Mouse (Mus musculus) CH12.LX (cell line): ENCODE data around the gene Itk. TPM values are rescaled to one million over a fixed set of nuclear protein-coding genes. Genes with fewer than 3 reads are reported as not detected.

Source experiments
- DNase-seq: peaks from one replicate; pipeline ENCODE4 v3.0.0-alpha.2; 2013; ENCODE audit errors: extremely low read depth
- H3K27ac ChIP-seq: 2 replicates; pipeline ENCODE4 v1.5.1; 2012; ENCODE audit warnings: low read depth, mild to moderate bottlenecking, control low read depth, moderate library complexity; ENCODE audit not compliant: insufficient read depth
- H3K27me3 ChIP-seq: replicated peaks from 2 replicates; pipeline ENCODE3; 2012; ENCODE audit warnings: inconsistent platforms
- H3K36me3 ChIP-seq, 2 experiments: replicated peaks in 1 of 2; 2 replicates each; pipeline versions ENCODE3 to v1.6.1; 2012; ENCODE audit warnings: inconsistent platforms in 1 of 2, low read length in 1 of 2, mild to moderate bottlenecking in 1 of 2, mixed read lengths in 1 of 2, moderate library complexity in 1 of 2; ENCODE audit not compliant: control insufficient read depth in 1 of 2, insufficient read depth in 1 of 2
- H3K4me1 ChIP-seq, 2 experiments: 2 replicates each; pipeline ENCODE4 v1.6.1; 2012; ENCODE audit warnings: inconsistent platforms in 1 of 2, moderate library complexity in 1 of 2; ENCODE audit not compliant: insufficient read depth in 2 of 2, control insufficient read depth in 1 of 2
- H3K4me2 ChIP-seq: 2 replicates; pipeline ENCODE4 v1.6.1; 2012; ENCODE audit warnings: low read depth, mild to moderate bottlenecking, control low read depth; ENCODE audit not compliant: poor library complexity, insufficient read depth, severe bottlenecking
- H3K4me3 ChIP-seq, 3 experiments: fragments of 150-350 bp in 1 of 3; sonication (generic) in 1 of 3; replicated peaks in 1 of 3; 2 replicates each; pipeline versions ENCODE3 to v1.5.1; 2011 to 2012; ENCODE audit warnings: low read depth in 2 of 3, low read length in 2 of 3, mild to moderate bottlenecking in 2 of 3, moderate library complexity in 2 of 3, control low read depth in 1 of 3, improper control_type of control experiment in 1 of 3, inconsistent platforms in 1 of 3, mixed read lengths in 1 of 3; ENCODE audit not compliant: poor library complexity in 1 of 3
- H3K79me2 ChIP-seq: replicated peaks from 2 replicates; pipeline ENCODE4 v1.6.1; 2012; ENCODE audit warnings: mild to moderate bottlenecking, moderate library complexity; ENCODE audit not compliant: control insufficient read depth, poor library complexity, insufficient read depth, severe bottlenecking; ENCODE audit errors: extremely low read depth
- H3K9ac ChIP-seq: 2 replicates; pipeline ENCODE4 v1.6.1; 2012; ENCODE audit warnings: low read depth, mild to moderate bottlenecking, control low read depth, moderate library complexity; ENCODE audit not compliant: insufficient read depth
- H3K9me3 ChIP-seq: replicated peaks from 2 replicates; pipeline ENCODE3; 2012; ENCODE audit warnings: low read length, inconsistent platforms, mixed read lengths
- BHLHE40 ChIP-seq: IDR thresholded peaks from 2 replicates; pipeline ENCODE4 v1.6.1; 2011; ENCODE audit warnings: mild to moderate bottlenecking, low read depth, low read length, improper control_type of control experiment
- CHD2 ChIP-seq: IDR thresholded peaks from 2 replicates; pipeline ENCODE4 v1.6.1; 2011; ENCODE audit warnings: low read length, improper control_type of control experiment
- CTCF ChIP-seq, 2 experiments: IDR thresholded peaks in 1 of 2; conservative IDR thresholded peaks in 1 of 2; 2 replicates each; pipeline ENCODE4 v1.5.1; 2011 to 2012; ENCODE audit warnings: low read depth in 2 of 2, low read length in 2 of 2, improper control_type of control experiment in 1 of 2, inconsistent platforms in 1 of 2, mild to moderate bottlenecking in 1 of 2, moderate library complexity in 1 of 2
- E2F4 ChIP-seq: IDR thresholded peaks from 2 replicates; pipeline ENCODE4 v1.6.1; 2011; ENCODE audit warnings: low read depth, low read length, improper control_type of control experiment; ENCODE audit not compliant: insufficient replicate concordance
- GABPA ChIP-seq: IDR thresholded peaks from 2 replicates; pipeline ENCODE4 v1.6.1; 2012; ENCODE audit warnings: low read depth, low read length, improper control_type of control experiment, inconsistent platforms; ENCODE audit not compliant: insufficient replicate concordance
- HCFC1 ChIP-seq: IDR thresholded peaks from 2 replicates; pipeline ENCODE4 v1.6.1; 2012; ENCODE audit warnings: low read depth, mild to moderate bottlenecking, inconsistent platforms, low read length, improper control_type of control experiment
- IRF4 ChIP-seq: IDR thresholded peaks from 2 replicates; pipeline ENCODE4 v1.6.1; 2014; ENCODE audit warnings: low read depth, mild to moderate bottlenecking, inconsistent platforms, low read length, improper control_type of control experiment
- JUN ChIP-seq: IDR thresholded peaks from 2 replicates; pipeline ENCODE4 v1.6.1; 2011; ENCODE audit warnings: low read depth, mild to moderate bottlenecking, low read length, improper control_type of control experiment, moderate library complexity; ENCODE audit not compliant: insufficient read depth
- KAT2A ChIP-seq: IDR thresholded peaks from 2 replicates; pipeline ENCODE4 v1.6.1; 2012; ENCODE audit warnings: low read length, improper control_type of control experiment, inconsistent platforms; ENCODE audit not compliant: insufficient replicate concordance
- MAX ChIP-seq: IDR thresholded peaks from 2 replicates; pipeline ENCODE4 v1.6.1; 2011; ENCODE audit warnings: low read length, improper control_type of control experiment
- MAZ ChIP-seq: IDR thresholded peaks from 2 replicates; pipeline ENCODE4 v1.6.1; 2012; ENCODE audit warnings: low read depth, mild to moderate bottlenecking, inconsistent platforms, low read length, improper control_type of control experiment, moderate library complexity
- MEF2A ChIP-seq: IDR thresholded peaks from 2 replicates; pipeline ENCODE4 v1.6.1; 2014; ENCODE audit warnings: low read depth, mild to moderate bottlenecking, inconsistent platforms, low read length, improper control_type of control experiment, borderline replicate concordance
- MXI1 ChIP-seq: IDR thresholded peaks from 2 replicates; pipeline ENCODE4 v1.6.1; 2011; ENCODE audit warnings: mild to moderate bottlenecking, low read depth, low read length, improper control_type of control experiment
- MYC ChIP-seq: IDR thresholded peaks from 2 replicates; pipeline ENCODE4 v1.6.1; 2011; ENCODE audit warnings: low read depth, mild to moderate bottlenecking, improper control_type of control experiment, low read length
- NELFE ChIP-seq: IDR thresholded peaks from 2 replicates; pipeline ENCODE4 v1.6.1; 2011; ENCODE audit warnings: low read depth, low read length, improper control_type of control experiment
- POLR2A ChIP-seq: IDR thresholded peaks from 2 replicates; pipeline ENCODE4 v1.6.1; 2011; ENCODE audit warnings: low read depth, mild to moderate bottlenecking, improper control_type of control experiment, low read length
- POLR2AphosphoS2 ChIP-seq: IDR thresholded peaks from 2 replicates; pipeline ENCODE4 v1.6.1; 2011; ENCODE audit warnings: low read depth, low read length, improper control_type of control experiment
- RAD21 ChIP-seq: IDR thresholded peaks from 2 replicates; pipeline ENCODE4 v1.6.1; 2011; ENCODE audit warnings: low read depth, mild to moderate bottlenecking, low read length, improper control_type of control experiment, moderate library complexity
- RCOR1 ChIP-seq: conservative IDR thresholded peaks from 2 replicates; pipeline ENCODE4 v1.6.1; 2012; ENCODE audit warnings: low read depth, mild to moderate bottlenecking, inconsistent platforms, low read length, improper control_type of control experiment
- SIN3A ChIP-seq: IDR thresholded peaks from 2 replicates; pipeline ENCODE4 v1.6.1; 2012; ENCODE audit warnings: low read length, improper control_type of control experiment, inconsistent platforms
- SMC3 ChIP-seq: IDR thresholded peaks from 2 replicates; pipeline ENCODE4 v1.6.1; 2011; ENCODE audit warnings: low read depth, low read length, improper control_type of control experiment
- TBP ChIP-seq: conservative IDR thresholded peaks from 2 replicates; pipeline ENCODE4 v1.6.1; 2011; ENCODE audit warnings: low read depth, low read length, improper control_type of control experiment
- TCF12 ChIP-seq: IDR thresholded peaks from 2 replicates; pipeline ENCODE4 v1.6.1; 2014; ENCODE audit warnings: low read depth, mild to moderate bottlenecking, inconsistent platforms, low read length, improper control_type of control experiment
- UBTF ChIP-seq: IDR thresholded peaks from 2 replicates; pipeline ENCODE4 v1.6.1; 2012; ENCODE audit warnings: low read depth, mild to moderate bottlenecking, inconsistent platforms, low read length, improper control_type of control experiment, moderate library complexity
- USF1 ChIP-seq: IDR thresholded peaks from 2 replicates; pipeline ENCODE4 v1.6.1; 2014; ENCODE audit warnings: low read depth, mild to moderate bottlenecking, inconsistent platforms, low read length, improper control_type of control experiment
- USF2 ChIP-seq: conservative IDR thresholded peaks from 2 replicates; pipeline ENCODE4 v1.6.1; 2011; ENCODE audit warnings: low read depth, low read length, improper control_type of control experiment
- ZC3H11A ChIP-seq: IDR thresholded peaks from 2 replicates; pipeline ENCODE4 v1.6.1; 2012; ENCODE audit warnings: low read depth, mild to moderate bottlenecking, inconsistent platforms, low read length, improper control_type of control experiment
- ZKSCAN1 ChIP-seq: IDR thresholded peaks from 2 replicates; pipeline ENCODE4 v1.6.1; 2012; ENCODE audit warnings: low read depth, inconsistent platforms, low read length, improper control_type of control experiment, borderline replicate concordance
- ZMIZ1 ChIP-seq: IDR thresholded peaks from 2 replicates; pipeline ENCODE4 v1.6.1; 2012; ENCODE audit warnings: low read depth, mild to moderate bottlenecking, inconsistent platforms, low read length, improper control_type of control experiment
- ZNF384 ChIP-seq: IDR thresholded peaks from 2 replicates; pipeline ENCODE4 v1.6.1; 2012; ENCODE audit warnings: low read depth, low read length, improper control_type of control experiment, inconsistent platforms
- dilution Hi-C: fragments of 300-500 bp; cut with MboI; formaldehyde crosslinking; loops from 2 replicates; pipeline ENCODE4 v1.14.3; 2020; ENCODE audit warnings: low sequenced_read_pairs; ENCODE audit not compliant: extremely low pct_unique_long_range_greater_than_20kb, extremely low pct_ligation_motif_present
- in situ Hi-C: fragments of 300-500 bp; cut with MboI; formaldehyde crosslinking; loops from 3 replicates; pipeline ENCODE4 v1.14.3; 2019; ENCODE audit warnings: low sequenced_read_pairs, low pct_ligation_motif_present, low pct_unique_long_range_greater_than_20kb, mixed read lengths
- polyA plus RNA-seq: library from polyadenylated mRNA; unstranded; fragments of >175 nt; gene quantifications from 2 replicates; pipeline ENCODE4 v1.2.1, GENCODE M21; 2012; ENCODE audit warnings: low read depth; ENCODE audit not compliant: insufficient read length
- total RNA-seq, 2 experiments: library from RNA; depleted of rRNA; stranded (reverse); fragments of 300-350 nt in 1 of 2; fragments of >200 nt in 1 of 2; gene quantifications; 2 replicates each; pipeline ENCODE4 v1.2.3; 2012 to 2014

Itk gene
- total and polyA plus RNA-seq, 3 experiments, result 0.11 to 0.64 (median 0.17) TPM

DNA sequence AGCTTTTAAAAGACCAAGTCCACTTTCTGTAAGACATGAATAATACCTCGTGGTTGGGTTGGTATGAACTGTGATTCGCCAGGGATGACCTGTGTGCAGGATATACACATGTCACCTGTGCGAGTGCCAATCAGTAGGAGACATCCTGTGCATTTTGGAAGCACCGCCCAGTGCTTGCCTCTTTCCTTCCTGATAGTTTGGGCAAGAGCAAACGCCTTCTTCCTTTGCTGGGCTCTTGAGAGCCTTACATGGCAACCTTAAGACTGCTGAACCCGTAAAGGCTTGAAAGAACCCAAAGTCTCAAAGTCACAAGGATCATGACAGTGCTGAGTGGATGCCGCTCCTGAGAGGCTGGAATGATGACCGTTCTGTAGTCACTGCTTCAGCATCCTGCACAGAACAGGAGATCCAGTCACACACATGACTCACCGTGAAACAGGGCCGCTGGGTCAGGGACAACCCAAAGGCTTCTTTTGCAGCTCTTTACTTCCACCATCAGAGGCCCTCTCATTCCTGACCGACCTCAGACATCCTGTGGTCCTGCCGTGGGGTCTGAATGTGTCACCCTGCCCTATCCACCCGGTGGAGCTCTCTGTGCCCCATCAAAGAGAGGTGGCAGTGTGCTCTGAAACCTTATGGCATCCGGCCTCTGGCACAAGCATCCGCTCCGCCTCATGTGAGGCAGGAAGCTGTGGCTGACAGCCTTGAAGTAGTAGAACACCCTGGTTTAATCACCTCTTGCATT lies 62.9 kb downstream of the Itk start:
- Histone ChIP-seq H3K4me2 (no peak overlapping the region), H3K27me3 (no peaks in the 10 kb centered on the region), H3K36me3 (no peaks in the 10 kb centered on the region), H3K4me1 (peaks cover 5 to 18% of the 10 kb centered on the region in 2 experiments), H3K27ac (no peak overlapping the region), H3K4me3 (no peak overlapping the region), H3K9me3 (no peaks in the 10 kb centered on the region), H3K9ac (no peak overlapping the region), H3K79me2 (no peaks in the 10 kb centered on the region)
- in situ Hi-C loops (no loop called here), dilution Hi-C loops (no loop called here)
- no peak for DNase-seq
- TF ChIP-seq RCOR1 (no peak), POLR2A (no peak), ZMIZ1 (no peak), E2F4 (no peak), MEF2A (no peak), KAT2A (no peak), MYC (no peak), USF1 (no peak), GABPA (no peak), MAZ (no peak), MXI1 (no peak), SIN3A (no peak), UBTF (no peak), RAD21 (no peak), SMC3 (no peak), USF2 (no peak), MAX (no peak), HCFC1 (no peak)

DNA sequence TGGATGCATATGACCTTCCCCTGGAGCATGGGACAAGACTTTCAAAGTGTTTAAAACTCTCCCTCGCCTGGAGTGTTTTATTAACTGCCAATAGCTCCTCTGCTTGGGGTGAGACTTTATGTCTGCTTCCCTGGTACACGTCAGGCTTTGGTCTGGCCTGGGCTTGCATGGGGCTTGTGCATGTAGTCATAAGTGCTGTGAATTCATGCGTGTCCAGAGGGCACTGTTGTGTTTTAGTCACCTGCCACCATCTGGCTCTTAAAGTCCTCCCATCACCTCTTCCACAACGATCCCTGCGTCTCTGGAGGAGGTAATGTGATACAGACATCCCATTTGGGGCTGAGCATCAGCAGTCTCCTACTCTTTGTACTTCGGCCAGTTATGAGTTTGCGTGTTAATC lies 67.8 kb downstream of the Itk start:
- in situ Hi-C loops (no loop called here), dilution Hi-C loops (no loop called here)
- no peak overlapping the region for H3K4me2 ChIP-seq
- peaks cover 3% of the 10 kb centered on the region for H3K9me3 ChIP-seq
- H3K27ac ChIP-seq, result no peak overlapping the region
- no peaks in the 10 kb centered on the region for H3K79me2 ChIP-seq
- H3K27me3 ChIP-seq, result no peaks in the 10 kb centered on the region
- no peaks in the 10 kb centered on the region for H3K36me3 ChIP-seq
- peaks cover 15 to 29% of the 10 kb centered on the region in 2 experiments for H3K4me1 ChIP-seq
- no peak overlapping the region for H3K9ac ChIP-seq
- DNase-seq, result no peak
- no peak overlapping the region for H3K4me3 ChIP-seq
- TF ChIP-seq JUN (no peak), USF1 (no peak), MEF2A (no peak), POLR2A (no peak), GABPA (no peak), CTCF (conservative IDR thresholded peaks at IDR 0.05 in 1 of 2, IDR thresholded peaks at IDR 0.05 in 1 of 2; ENCODE audit: low read depth in 2 of 2, low read length in 2 of 2) (peak in 1 of 2 experiments; percentile 39; a peak in 2 of 4 replicates), ZMIZ1 (no peak), IRF4 (no peak), NELFE (no peak), ZKSCAN1 (no peak), KAT2A (no peak), ZNF384 (no peak), HCFC1 (no peak), POLR2AphosphoS2 (no peak), TBP (no peak), TCF12 (peak; percentile 53; the same call in 1 of the 2 replicates), SMC3 (peak; percentile 43; the same call in 1 of the 2 replicates), MAZ (0 out of 2 replicates have a peak, but pooled peaks have one; percentile 8), SIN3A (0 out of 2 replicates have a peak, but pooled peaks have one; percentile 23), ZC3H11A (no peak), CHD2 (no peak), BHLHE40 (peak; percentile 87), MYC (peak; percentile 25; the same call in 1 of the 2 replicates)
